Mouse (Mus musculus): ENCODE results near the gene Shkbp1.

Shkbp1 gene

DNA sequence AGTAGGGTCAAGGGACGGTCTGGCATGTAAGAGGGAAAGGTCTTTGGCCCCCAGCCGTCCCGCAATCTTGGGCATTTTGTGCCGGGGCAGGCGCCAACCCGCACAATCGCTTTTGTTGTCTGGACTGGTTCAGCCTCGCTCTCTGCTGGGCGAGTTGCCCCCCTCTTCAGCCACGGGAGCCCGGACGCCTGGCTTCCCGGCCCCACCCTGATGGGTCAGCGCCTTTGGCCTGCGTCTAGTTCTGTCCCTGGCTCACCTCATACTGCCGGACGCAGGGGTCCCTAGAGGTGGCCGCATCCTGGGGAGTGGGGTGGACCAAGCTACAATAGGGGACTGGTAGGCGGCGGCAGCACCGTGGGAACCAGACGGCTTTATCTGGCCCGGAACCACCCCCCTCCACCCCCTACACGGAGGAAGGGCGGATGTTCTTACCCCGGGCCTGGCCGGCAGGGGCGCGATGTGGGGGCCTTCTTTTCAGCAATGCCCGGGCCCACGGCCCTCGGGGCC is 21.4 kb downstream of the Shkbp1 start:
- no peak for DNase-seq (ENCODE audit: low spot score in 2 of 2)

DNA sequence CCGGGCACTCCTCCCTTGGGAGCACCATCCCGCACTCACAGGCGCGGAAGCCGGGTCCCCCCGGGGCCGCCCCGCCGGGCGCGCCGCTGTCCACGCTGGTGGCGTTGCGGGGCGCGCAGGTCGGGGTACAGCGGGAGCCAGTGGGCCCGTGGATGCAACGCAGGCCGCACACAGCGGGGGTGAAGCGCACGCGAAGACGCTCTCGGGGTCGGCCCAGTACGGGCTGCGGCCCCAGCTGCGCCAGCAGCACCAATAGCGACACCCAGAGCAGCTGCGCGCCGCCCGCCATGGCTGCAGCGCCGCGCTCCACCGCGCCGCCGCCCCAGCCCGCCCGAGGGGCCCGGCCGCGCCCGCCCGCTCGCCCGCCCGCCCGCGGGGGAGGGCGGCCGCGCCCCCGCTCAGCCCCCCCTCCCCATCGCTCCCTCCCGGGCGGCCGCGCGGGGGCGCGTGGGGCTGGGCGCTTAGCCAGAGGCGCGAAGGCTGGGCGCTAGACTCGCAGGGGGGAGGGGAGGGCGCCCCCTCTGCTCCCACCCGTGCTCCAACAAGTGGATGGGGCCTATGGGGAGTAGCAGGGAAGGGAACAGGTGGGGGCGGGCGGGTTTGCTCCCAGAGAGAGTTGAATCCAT is 22.4 kb downstream of the Shkbp1 start:
- no peak for DNase-seq (ENCODE audit: low spot score in 2 of 2)

DNA sequence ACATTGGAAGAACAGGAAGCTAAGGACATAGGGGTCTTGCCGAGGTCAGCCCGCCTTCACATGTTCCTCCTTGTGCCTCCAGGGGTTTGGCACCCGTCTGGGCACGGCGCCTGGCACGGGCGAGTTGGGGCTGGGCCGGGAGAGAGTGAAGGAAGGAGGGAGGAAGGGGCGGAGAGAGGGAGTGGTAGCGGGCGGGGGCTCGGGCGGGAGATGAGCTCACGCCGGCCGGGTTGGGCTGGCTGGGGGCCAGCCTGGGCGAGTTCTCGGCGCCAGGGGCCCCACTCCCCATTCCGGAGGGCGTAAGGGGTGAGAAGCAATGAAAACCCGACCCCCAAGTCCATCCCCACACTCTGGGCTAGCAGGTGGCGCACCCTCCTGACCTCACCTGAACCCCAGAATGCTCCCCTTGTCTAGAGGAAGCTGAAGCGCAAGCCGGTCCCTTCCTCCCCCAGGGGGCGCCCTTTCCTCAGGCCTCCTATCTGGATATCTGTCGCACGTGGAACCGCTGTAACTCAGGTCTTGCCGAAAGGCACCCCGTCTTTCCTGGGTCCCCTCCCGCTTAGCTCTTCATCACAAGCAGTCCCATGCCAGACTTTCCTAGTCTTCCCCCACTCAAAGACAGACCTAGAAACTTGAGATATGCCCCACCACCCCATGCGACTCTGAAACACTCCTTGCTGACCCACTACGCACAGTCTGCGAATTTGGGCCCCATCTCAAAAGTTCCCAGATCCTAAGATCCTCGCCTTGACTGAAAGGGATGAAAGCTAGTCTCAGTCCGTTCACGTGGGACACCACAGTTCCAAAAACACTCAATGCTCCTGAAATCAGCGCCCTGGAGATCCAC is 23.2 kb downstream of the Shkbp1 start:
- DNase-seq (ENCODE audit: low spot score in 2 of 2) = peak; percentile 67 to 77

DNA sequence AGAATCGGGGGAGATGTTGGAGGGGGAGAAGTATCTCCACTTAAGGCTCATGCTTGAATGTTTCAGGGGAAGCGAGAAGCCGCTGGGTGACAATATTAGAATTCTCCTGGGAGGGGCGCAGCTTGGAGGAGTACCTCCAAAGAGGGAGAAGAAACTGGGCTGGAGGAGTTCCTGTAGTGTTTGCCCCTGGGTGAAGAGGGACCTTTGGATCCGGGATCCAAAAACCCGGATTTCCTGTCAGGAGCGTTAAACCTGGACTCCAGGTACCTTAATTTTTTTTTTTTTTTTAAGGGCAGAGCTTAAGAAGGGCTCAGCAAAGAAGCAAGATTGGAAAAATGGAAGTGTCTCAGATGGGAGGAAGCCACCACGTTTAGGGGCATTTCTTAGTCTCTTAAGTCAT is 24.0 kb downstream of the Shkbp1 start:
- DNase-seq (ENCODE audit: low spot score in 2 of 2) = no peak

DNA sequence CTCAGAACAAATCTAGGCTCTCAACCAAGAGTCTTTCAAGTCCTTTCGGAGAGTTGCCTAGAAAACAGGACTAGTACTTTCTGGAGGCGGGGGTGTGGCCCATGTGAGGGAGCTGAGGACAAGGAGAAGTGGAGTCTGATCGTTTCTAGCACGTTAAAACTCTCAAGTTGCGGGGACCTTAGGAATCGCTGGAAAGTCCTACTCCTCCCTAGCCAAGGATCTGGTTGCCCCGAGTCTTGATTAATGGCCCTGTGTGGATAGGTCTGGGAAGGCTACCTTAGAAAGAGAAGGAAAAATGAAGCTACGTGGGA is 24.3 kb downstream of the Shkbp1 start:
- DNase-seq (ENCODE audit: low spot score in 2 of 2) = no peak

DNA sequence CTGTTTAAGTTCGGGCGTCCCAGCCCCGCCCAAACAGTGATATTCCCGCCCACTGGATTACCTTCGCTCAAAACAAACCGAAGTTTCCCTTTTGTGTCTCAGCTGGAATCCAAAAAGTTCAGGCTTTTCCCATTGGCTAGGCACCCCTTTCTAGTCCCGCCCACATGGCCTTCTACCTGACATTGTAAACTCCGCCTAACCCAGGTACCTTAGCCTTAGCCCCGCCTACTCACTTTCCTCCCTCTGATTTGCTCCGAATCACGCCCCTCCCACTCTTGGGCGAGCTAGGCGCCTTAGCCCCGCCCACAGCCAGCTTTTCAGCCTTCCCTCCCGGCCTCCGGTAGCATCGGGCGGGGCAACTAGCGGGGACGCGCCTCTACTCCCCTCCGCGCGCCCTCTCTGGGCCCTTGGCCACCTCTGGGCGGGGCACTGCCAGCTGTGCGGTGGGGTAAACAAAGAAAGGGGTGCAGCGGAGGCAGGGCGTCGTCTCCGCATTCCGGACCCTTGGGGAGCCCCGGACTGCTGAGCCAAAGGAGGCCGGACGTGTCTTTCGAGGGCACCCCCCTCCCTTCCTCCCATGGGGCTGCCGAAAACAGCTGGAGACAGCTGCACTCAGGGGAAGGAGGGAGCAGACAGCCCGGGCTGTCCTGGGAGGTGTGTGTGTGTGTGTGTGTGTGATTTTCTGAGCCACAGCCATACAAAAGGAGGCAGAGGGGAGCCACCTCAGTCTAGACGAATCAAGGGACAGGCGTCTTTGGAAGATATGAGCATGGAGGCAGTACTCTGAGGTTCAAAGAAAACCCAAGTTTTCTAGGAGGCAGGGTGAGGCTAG is 24.9 kb downstream of the Shkbp1 start:
- no peak for DNase-seq (ENCODE audit: low spot score in 2 of 2)

DNA sequence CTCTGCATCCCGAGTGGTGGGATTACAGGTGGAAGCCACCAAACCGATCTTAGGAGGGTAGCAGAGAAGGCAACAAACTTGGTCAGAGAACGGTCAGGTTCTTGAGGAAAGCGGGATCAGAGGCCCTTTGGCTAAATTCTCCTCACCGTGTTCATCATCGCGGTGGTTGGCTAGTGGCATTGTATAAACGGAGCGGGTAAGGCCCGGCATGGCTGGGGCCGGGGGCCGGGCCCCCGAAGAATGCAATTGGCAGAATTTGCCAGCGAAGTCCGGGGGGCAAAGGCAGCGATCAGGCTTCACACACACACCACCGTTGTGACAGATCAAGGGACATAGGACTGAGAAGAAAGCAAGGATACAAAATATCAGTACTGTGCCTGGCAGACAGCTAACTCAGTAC is 25.8 kb downstream of the Shkbp1 start:
- no peak for DNase-seq (ENCODE audit: low spot score in 2 of 2)

DNA sequence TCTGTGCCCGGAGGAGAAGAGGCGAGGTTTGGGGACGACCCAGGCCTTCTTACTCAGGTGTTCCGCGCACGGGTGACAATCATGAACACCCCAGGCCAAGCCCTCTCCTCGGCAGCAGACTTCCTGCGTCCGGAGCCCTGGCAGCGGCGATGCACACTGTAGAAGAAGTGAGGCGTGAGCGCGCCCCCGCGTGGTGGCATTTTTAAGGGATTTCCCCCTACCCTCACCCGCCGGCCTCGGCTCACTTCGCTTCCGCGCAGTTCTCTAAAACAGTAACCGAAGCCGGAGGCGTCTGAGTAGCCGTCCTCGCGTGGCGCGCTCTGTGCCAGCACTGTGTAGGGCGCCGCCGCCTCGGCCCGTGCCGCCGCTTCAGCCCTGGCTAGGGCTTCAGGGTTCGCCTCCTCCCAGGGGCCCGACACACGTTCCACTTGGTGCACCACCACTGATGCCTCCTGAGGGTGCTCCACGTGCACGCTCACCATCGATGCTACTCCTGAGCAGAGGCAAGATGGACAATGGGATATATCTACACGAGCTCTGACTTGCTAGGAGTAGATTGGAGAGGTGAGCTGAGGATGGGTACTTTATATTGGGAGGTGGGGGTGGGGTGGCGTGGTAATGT is 26.4 kb downstream of the Shkbp1 start:
- DNase-seq (ENCODE audit: low spot score in 2 of 2) = peak; percentile 82 to 87

DNA sequence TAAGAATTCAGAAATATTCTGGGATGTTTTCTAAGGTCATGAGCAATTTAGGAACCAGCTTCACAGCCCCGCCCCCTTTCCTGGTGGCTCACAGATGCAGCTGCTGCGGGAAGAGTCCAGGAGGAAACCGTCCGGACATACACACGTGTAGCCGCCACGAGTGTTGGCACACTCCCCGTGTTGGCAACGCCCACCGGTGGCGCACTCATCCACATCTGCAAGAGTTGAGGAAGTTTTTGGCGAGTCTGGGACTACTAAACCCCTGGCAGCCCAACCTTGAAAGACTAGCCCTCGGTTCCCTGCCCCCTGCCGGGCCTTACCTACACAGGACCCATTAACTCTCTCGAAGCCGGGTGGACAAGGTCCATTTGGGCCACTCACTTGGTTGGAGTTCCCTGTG is 27.2 kb downstream of the Shkbp1 start:
- DNase-seq (ENCODE audit: low spot score in 2 of 2) = no peak

DNA sequence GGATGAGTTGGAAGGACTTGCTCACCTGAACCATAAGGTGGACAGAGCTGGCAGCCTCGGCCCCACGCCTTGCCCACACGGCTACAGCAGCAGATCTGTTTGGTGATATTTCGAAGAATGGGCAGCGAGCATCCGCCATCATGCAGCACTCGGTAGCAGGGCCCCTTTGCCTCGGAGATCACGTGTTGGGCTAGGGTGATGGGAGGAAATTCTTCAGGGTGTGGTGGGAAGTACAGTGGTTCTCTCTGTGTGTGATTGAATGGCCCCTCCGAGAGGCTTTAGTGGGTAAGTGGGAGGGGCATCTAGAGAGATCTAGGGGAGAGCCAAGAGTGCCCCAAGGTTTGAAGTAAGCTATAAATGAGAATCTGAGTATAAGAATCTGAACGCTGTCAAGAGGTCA is 27.7 kb downstream of the Shkbp1 start:
- DNase-seq (ENCODE audit: low spot score in 2 of 2) = no peak

DNA sequence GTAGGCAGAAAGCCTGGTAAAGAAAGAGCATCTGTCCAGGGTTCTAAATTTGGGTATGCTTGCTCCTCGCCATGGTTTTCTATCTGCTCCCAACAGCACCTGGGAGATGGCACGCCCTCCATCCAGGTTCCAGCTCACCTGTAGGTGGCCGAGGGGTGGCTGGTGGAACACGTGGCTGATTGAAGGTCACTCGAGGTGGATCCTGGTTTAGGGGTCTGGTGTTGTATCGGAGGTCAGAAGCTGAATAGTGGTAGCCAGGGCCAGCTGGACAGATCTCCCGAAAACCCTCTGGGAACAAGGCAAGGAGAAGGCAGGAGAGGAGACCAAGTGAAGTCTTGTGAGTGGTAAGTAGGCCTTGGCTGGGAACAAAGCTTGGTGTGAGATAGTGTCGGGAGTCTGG is 28.3 kb downstream of the Shkbp1 start:
- no peak for DNase-seq (ENCODE audit: low spot score in 2 of 2)

DNA sequence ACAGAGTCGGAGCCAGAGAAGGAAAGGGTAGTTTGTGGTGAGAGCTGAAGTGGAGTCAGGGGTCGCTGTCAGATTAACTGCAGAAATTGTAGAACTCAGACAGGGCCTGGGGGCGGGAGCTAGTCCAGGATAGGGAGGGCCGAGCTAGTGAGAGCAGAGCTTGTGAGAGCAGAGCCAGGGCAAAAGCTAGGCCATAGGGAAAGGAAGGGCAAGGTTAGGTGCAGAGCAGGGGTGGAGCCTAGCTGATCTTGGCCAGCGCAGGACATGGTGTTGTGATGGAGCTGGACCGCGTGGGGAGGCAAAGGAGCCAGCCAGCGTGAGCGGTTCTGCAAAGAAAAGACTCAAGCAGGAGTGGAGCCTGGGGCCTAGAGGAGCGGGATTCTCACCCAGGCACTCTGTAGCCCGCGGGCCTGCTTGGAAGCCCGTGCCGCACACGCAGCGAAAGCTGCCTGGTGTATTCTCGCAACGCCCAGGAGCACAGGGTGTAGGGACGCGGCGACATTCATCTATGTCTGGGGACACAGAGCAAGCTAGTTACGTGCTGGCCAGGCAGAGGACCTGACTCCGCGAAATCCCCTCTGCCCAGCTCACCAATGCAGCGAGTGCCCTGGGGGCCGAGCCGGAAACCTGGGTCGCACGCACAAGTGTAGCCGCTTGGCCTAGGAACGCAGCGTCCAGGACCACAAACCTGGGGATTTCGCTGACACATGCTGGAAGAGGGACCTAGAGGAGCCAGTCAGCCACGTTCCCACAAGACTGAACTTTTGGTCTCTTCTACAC is 29.5 kb downstream of the Shkbp1 start:
- no peak for DNase-seq (ENCODE audit: low spot score in 2 of 2)

DNA sequence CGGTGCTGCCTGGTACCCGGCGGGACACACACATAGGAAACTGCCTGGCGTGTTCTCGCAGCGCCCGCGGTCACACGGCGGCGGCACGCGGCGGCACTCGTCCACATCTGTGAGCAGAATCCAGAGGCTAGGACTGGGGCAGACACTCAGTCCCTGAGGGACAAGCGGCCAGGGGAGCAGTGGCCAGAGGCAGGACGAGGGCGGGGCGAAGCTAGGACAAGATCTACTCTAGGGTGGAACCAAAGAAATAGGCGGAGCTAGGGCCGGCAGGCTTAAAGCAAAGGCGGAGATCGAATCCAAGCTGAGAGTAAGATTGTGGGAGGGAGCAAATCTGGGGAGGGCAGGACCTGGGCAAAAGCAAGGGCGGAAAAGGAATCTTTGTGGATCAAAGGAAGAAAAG is 30.1 kb downstream of the Shkbp1 start:
- DNase-seq (ENCODE audit: low spot score in 2 of 2) = no peak

DNA sequence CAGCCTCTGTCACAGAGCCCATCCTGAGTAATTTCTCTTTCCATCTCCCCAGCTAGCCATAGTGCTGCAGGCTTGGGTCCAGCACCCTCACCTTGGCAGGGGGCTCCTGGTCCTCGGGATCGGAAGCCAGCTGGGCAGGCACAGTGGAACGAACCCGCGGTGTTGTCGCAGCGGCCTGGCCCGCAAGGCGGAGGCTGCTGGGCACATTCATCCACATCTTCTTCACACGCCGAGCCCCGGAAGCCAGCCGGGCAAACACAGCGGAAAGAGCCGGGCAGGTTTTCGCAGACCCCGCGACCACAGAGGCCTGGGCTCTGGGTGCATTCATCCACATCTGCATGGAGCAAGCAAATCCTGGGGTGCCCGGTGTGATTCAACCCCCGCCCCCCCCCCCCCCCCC is 30.9 kb downstream of the Shkbp1 start:
- DNase-seq (ENCODE audit: low spot score in 2 of 2) = no peak

DNA sequence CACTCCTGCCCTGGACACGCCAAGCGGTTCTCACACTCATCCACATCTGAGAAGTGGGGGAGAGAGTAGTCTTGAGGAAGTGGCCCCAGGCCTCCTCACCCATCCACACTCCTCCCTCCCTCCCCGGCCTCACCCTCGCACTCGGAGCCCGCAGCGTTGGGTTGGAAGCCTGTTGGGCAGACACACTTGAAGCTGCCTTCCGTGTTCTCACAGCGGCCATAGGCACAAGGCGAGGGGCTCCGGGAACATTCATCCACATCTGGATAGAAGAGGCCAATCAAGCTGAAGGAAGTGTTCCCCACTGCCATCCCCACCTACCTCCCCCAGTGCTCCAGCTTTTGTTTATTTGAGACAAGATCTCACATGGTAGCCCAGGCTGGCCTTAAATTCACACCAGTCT is 31.7 kb downstream of the Shkbp1 start:
- no peak for DNase-seq (ENCODE audit: low spot score in 2 of 2)

DNA sequence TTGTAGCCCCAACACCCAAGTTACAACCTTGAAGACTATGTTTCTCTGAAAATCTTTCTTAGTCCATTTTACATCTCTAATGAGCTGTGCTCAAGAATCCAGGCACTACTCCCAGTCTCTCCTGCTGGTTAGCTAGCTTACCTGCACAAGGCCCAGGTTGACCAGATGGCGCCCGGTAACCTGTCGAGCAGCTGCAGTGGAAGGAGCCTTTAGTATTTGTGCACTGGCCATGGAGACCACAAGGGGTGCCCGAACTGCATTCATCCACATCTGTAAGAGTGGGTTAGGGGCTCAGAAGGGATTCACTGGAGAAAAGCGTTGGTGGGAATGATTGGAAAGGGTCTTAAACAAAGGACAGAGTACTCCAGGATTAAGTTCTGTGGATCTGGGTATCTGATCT is 32.8 kb downstream of the Shkbp1 start:
- no peak for DNase-seq (ENCODE audit: low spot score in 2 of 2)

DNA sequence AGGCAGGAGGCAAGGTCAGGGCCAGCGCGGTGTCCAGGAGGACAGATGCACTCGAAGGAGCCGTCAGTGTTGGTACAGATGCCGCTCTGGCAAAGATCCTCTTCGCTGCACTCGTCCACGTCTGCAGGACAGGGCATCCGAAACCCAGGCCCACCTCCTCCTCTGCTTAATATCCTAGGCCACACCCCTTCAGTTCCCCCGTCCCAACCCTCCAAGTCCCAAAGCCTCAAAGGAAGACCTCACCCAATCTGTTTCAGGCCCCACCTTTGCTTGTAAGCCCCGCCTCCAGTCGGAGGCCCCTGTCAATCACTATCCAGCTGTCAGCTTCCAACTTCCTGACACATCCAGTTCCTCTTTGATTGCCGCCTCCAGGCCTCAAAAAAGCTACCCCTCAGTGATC is 33.5 kb downstream of the Shkbp1 start:
- no peak for DNase-seq (ENCODE audit: low spot score in 2 of 2)

DNA sequence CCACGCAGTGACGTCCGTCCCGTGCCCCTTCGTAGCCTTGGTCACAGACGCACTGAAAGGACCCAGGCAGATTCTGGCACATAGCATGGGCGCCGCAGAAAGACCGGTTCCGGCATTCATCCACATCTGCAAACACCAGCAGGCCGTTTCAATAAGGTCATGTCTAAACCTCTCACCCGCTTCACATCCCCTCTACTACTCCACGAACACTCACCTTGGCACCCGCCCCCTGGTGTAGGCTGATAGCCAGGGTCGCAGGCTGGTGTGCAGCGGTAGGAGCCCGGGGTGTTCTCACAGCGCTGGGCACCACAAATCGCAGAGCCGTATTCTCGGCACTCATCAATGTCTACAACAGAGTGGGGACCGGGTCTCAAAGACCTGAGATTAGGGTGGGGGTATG is 36.4 kb downstream of the Shkbp1 start:
- no peak for DNase-seq (ENCODE audit: low spot score in 2 of 2)

DNA sequence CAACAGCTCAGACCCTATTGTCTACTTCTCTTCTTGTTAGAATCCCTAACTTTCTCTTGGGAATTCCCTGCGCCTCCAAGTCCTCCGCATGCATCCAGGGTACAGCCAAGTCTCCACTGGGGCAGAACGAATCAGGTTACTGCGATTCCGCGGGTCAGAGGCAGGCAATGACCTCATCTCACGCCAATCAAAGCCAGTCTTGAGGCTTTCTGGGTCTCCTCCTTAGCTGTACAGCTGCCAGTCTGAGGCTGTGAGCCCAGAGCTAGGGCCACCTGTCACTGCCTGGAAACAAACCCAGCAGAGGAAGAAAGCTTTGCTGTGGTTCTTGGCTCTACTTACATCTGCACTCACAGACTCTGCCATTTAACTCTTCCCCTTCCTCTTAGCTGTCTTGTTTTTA is 39.9 kb downstream of the Shkbp1 start:
- peak in 1 of 2 experiments; percentile 70 for DNase-seq (ENCODE audit: low spot score in 2 of 2)

DNA sequence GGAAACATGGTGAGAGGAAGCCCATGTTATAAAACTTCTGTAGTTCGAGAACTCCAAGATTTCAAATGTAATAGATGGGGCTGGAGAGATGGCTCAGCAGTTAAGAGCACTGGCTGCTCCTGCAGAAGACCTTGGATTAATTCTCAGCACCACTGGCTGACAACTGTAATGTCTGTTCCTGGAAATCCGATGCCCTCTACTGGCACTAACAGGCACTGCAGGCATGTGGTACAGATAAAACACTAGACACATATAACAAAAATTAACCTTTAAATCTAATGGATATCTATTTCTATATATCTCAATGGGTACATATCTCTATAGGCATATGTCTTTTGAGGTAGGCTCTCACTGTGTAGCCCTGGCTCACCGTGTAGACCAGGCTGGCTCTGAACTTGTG is 41.4 kb downstream of the Shkbp1 start:
- no peak for DNase-seq (ENCODE audit: low spot score in 2 of 2)

DNA sequence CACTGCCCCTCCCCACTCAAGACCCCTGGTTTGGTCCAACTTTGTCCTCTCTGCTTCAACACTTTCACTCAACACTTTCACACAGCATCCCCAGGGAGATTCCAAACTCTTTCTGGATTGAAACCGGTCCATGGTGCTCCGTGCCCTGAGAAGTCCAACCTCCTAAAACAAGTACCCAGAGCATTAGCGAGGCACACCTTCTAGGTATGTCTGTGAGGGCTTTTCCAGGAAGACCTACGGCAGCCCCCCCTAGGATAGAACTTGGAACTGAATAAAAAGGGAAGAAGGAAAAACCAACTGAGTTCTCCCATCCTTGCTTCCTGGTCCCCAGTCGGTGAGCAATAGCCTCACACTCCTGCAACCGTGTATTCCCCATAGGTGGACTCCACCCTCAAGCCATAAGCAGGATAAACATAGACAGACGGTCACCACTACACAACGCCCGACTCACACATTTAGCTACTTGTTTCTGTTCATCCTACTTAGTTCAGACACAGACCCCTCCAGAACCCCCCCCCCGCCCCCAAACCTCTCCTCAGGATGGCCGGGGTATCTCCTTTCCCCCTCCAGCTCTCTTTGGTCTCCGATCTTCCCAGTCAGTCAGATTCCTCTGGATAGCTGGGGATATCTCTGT is 44.1 kb downstream of the Shkbp1 start:
- DNase-seq (ENCODE audit: low spot score in 2 of 2) = no peak

Data from cerebellum, postnatal 4 days (tissue).